Mouse (Mus musculus) forebrain, embryonic 13.5 days (tissue): ENCODE measurements at regions not wholly inside any gene's neighbourhood (a gene's known extent, or its start where the extent isn't known, plus 50 kb on each side); places are given as distances from the start of the nearest gene placed in this dataset.
"Not testable (repeated sequence)": the region's sequence is repeated elsewhere in the genome, so short reads cannot be mapped to it uniquely, and the experiment has no call there.

Experiments
- ATAC-seq: fragments of 200-750 bp; cut with Nextera tagmentation; 2 replicates; pipeline ENCODE4 v1.8.0; 2017
- H3K27ac ChIP-seq: fragments of 300-500 bp; sonication (generic); 2 replicates; pipeline ENCODE4 v1.5.1; 2015; ENCODE audit warnings: inconsistent platforms, mild to moderate bottlenecking, moderate library complexity
- H3K27me3 ChIP-seq: fragments of 300-500 bp; sonication (generic); 2 replicates; pipeline ENCODE4 v1.6.1; 2015; ENCODE audit warnings: mild to moderate bottlenecking, inconsistent platforms
- H3K36me3 ChIP-seq: fragments of 300-500 bp; sonication (generic); 2 replicates; pipeline ENCODE4 v1.6.1; 2015; ENCODE audit warnings: mild to moderate bottlenecking, inconsistent platforms; ENCODE audit not compliant: poor library complexity, severe bottlenecking
- H3K4me1 ChIP-seq: fragments of 300-500 bp; sonication (generic); 2 replicates; pipeline ENCODE4 v1.6.1; 2015; ENCODE audit warnings: inconsistent platforms
- H3K4me2 ChIP-seq: fragments of 300-500 bp; sonication (generic); 2 replicates; pipeline ENCODE4 v1.6.1; 2015; ENCODE audit warnings: inconsistent platforms, mild to moderate bottlenecking, moderate library complexity
- H3K4me3 ChIP-seq: fragments of 300-500 bp; sonication (generic); 2 replicates; pipeline ENCODE4 v1.5.1; 2015; ENCODE audit warnings: mild to moderate bottlenecking, inconsistent platforms
- H3K9ac ChIP-seq: fragments of 300-500 bp; sonication (generic); 2 replicates; pipeline ENCODE4 v1.6.1; 2015; ENCODE audit warnings: mild to moderate bottlenecking, inconsistent platforms
- H3K9me3 ChIP-seq: fragments of 300-500 bp; sonication (generic); replicated peaks from 2 replicates; pipeline ENCODE4 v1.6.1; 2016; ENCODE audit warnings: inconsistent platforms
- WGBS: fragments of 180-500 bp; shearing (Covaris S2); methylation state at CpG from one replicate; pipeline ENCODE4 v1.1.7; 2015; 5-methylcytosine and 5-hydroxymethylcytosine counted together

- WGBS, result 72% methylated on average over 4 of the region's 4 CpGs
- H3K27me3 ChIP-seq, H3K4me3 ChIP-seq, H3K9ac ChIP-seq, H3K27ac ChIP-seq, H3K36me3 ChIP-seq, H3K4me1 ChIP-seq, ATAC-seq, H3K9me3 ChIP-seq, H3K4me2 ChIP-seq: not testable (repeated sequence)
Measured at GRCm38 (mm10) chr3:22411976-22412660, 335.7 kb downstream of the Tbl1xr1 start.

GRCm38 (mm10) chr3:22438027-22438780, 361.8 kb downstream of the Tbl1xr1 start:
- WGBS, result 79% methylated on average over 9 of the region's 9 CpGs
- Histone ChIP-seq H3K4me3 (no peak overlapping the region), H3K4me1 (no peaks in the 10 kb centered on the region), H3K27ac (no peak overlapping the region), H3K9me3 (no peaks in the 10 kb centered on the region), H3K9ac (no peak overlapping the region), H3K27me3 (no peaks in the 10 kb centered on the region), H3K4me2 (no peak overlapping the region), H3K36me3 (no peaks in the 10 kb centered on the region)
- no peak for ATAC-seq

- H3K4me2 ChIP-seq, result no peak overlapping the region
- no peak overlapping the region for H3K4me3 ChIP-seq
- H3K27ac ChIP-seq, result no peak overlapping the region
- H3K9me3 ChIP-seq, result no peaks in the 10 kb centered on the region
- H3K36me3 ChIP-seq, result no peaks in the 10 kb centered on the region
- WGBS, result 88% methylated on average over 5 of the region's 5 CpGs
- no peak overlapping the region for H3K9ac ChIP-seq
- H3K27me3 ChIP-seq, result no peaks in the 10 kb centered on the region
- no peaks in the 10 kb centered on the region for H3K4me1 ChIP-seq
- ATAC-seq, result no peak
Measured at GRCm38 (mm10) chr3:22470542-22470941, 394.1 kb downstream of the Tbl1xr1 start.

GRCm38 (mm10) chr3:22492530-22492929, 416.1 kb downstream of the Tbl1xr1 start:
- no peaks in the 10 kb centered on the region for H3K4me1 ChIP-seq
- no peak overlapping the region for H3K4me3 ChIP-seq
- H3K27ac ChIP-seq, result no peak overlapping the region
- no peak overlapping the region for H3K9ac ChIP-seq
- H3K36me3 ChIP-seq, result no peaks in the 10 kb centered on the region
- peak; percentile 75; the same call in 1 of the 2 replicates for ATAC-seq
- no peaks in the 10 kb centered on the region for H3K27me3 ChIP-seq
- no peak overlapping the region for H3K4me2 ChIP-seq
- no peaks in the 10 kb centered on the region for H3K9me3 ChIP-seq
- 44% methylated on average over 2 of the region's 2 CpGs for WGBS
